Mouse (Mus musculus) regulatory T cell (primary cell): ENCODE results near the gene Ripk4.

Source experiments
- in situ Hi-C: fragments of 300-600 bp; cut with MboI, MseI; formaldehyde crosslinking; loops from one replicate; pipeline ENCODE4 v1.15.1; 2025; ENCODE audit warnings: high pct_unique_total_duplicates

The Ripk4 gene

DNA sequence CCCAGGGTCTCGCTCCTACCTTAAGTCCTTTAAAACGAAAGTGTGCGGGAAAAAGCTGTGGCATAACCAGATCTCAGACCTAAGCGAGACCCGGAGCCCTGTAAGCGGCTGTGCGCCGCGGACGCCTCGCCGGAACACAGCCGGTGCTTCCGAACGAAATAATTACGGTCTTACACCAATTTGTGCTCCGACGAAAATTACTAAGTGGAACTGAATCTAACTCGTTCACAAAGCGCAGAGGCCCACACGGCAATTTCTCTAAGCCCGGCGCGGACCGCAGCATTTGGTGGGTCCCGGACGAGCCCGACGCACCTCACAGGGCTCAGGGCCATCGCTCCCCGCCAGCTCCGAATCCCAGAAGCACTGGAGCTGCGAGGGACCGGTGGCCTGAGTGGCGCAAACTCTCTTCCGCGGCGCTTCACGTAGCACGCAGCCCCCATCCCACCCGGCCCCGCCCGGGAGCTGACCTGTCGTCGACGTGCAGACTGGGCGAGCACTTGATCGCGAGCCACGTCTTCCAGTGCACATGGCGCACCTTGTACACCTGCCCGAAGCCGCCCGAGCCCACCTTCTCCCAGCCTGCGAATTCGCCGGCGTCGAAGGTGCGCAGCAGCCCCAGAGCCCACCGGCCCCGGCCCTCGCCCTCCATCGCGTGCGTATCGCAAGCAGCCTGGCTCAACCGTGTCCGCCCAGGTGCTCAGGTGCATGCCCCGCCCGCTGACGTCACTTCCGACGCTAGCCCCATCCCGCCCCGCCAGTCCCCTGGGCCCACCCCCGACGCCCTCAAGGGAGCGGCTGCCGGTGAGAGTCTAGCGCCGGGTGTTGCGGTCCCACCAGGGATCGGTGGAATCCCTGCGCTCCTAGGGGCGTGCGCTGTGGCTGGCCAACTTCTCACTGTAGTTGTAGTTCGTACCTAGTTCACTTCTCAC is at the start of gene Ripk4:
Ripk4 (minus strand) TSS at position 727 of the 929 bp plus-strand sequence.
- in situ Hi-C loops, result no loop called here

DNA sequence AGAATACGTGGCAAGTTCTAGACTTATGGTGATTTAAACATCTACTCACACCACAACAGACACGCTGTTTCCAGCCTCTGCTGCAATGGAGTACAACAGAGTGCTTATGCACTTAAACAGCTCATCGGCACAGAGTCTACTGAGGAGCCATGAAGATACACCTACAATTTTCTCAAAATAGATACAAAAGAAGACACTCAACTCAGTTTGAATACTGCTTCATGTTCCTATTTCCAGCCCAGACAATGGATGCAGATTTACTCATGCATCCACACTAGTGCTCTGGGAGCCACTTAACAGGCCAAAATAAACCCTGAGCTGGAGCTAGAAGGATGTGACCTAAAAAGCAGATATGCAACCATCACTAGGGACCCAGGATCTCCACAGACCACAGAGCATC is 45.3 kb upstream of the Ripk4 start:
- in situ Hi-C loops, result no loop called here

DNA sequence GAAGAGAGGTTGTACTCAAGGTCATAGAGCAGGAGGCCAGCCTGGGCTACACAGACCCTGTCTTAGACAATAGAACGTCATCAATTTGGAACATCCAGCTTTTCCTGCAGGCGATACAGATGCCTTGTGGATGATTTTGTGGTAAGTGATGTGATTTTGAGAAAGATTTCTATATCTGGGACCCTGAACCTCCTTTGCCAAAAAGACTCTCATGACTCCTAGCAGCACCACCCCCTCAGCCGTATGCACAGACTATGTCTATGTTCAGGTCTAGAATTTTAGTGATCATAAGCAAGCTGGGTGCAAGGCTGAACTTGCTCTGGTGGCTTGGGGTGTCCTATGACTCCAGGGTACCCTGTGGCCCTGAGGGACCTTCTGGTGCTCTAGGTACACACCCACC is 42.1 kb upstream of the Ripk4 start:
- in situ Hi-C loops, result no loop called here

DNA sequence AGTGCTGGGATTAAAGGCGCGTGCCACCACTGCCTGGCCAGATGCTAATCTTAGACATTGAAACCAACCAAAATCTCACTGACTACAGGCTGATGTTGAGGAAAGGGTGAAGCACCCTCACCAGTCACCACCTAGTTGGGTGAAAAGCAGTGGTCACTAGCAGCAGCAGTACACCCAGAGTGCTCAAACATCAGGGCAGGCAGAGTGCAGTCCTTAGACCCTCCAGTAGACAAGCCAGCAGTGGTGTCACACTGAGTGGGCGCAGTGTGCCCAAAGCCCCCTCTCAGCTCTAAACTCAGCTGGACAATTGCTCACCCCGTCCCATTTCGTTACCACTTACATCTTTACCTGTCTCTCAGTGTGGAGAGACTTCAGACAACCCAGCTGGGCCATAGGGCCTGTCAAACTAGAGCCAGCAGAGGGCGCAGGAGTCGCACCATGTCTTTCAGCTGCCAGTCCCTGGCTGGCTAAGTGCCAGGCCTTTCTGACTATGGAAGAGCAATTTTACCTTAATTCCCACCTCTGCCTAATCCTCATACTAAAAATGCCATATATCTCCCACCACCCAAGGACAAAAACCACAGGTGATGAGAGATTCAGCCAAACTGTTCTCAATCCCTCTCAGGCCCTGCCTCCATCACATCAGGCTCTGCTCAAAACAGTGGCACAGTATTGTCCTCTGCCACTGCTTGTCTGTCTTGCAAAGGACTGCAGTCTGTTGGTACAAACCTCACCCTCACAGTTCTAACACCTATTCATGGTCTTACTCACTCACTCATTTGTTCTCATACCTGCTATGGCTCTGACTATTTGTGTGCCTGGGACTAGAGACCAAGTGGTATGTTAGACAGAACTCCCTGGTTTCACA is 41.3 kb upstream of the Ripk4 start:
- in situ Hi-C loops, result no loop called here

DNA sequence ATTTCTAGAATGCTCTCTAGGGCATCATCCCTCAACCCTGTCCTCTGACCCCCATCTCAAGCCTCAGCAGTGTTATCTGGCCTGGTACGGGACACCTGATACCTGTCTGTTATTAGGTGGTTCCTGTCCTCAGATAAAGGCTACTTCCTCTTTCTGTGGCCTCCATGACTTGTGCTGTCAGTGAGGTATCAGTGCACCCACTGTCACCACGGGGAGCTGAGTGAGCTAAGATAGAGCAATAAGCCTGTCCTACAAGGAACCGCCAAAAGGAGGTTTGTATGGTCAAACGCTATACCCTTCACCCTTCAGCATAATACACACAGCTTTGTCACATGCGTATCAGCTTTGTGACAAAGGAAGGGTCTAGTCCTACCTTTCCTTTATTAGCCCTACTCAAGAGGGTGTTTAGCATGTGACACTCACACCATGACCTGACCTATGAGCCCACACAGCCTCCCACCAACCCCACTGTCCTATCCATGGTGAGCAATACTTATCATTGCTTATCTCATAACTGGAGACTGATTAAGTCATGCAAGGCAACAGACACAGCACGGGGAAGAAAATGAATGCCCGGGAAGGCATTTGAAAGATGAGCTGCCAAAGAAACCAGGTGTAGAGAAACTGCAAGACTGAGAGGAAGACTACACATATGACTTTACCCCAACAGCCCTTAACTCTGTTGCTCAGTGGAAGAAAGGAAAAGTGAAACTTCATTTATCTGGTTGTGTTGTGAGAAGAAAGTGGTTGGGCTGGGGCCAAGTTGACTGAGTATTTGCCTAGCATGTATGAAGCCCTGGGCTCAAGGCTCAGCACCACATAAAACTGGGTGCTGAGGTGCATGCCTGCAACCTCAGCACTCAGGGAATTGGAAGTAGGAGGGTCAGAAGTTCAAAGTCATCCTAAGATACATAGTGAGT is 34.6 kb upstream of the Ripk4 start:
- in situ Hi-C loops, result loop anchor here (5.0 kb wide), 1 partner anchor 51 kb away; no protein-coding TSS in a partner anchor

DNA sequence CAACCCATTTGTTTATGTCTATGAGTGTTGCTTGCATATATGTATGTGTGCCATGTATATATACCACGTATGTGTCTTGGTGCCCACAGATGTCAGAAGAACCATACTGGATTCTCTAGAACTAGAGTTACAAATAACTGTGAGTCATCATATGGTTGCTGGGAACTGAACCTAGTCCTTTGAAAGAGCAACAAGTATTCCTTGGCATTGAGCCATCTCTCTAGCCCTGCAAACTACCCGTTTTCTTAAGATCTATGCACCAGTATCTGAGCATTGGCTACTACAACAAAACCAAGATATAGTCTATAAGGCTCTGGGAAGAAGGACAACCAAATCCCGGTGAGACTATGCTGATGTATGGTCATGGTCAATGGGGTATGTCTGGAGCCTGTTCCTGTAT is 33.6 kb upstream of the Ripk4 start:
- in situ Hi-C loops, result loop anchor here (5.0 kb wide), 1 partner anchor 50 kb away; no protein-coding TSS in a partner anchor

DNA sequence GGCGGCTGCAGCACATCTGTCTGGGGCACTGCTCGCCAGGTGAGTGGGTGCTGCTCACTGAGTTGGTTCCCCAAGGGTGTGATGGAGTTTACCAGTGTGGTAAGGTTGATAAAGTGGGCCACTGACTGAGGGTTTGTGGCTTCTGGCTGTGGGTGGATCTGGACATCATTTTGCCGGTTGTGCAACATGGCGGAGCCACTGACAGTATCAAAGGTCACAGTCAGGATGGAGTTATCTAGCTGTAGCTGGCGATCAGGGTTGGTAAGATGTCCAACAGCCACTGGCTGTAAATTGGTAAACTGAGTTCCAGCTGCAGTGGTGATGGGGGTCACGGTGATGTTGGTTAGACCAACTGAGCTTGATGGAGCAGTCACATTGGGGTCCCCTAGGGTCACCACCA is 30.7 kb upstream of the Ripk4 start:
- in situ Hi-C loops, result no loop called here

DNA sequence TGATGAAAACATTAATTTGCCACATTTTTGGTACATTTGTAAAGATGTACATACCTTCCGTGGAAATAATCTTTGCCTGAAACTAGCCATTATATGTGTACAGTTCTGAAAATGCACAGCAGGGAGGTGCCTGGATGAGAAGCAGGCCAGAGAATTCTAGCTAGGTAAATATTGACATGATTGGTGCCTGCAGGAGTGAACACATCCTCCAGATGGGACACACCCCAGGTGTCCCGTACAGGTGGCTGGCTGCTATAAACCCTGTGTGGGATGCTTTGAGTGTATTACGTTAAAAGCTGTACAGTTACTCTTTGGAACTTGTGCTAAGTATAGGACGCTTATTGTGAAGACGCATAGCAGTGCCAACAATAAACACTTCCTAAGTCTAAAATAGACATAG is 19.5 kb upstream of the Ripk4 start:
- in situ Hi-C loops, result no loop called here

DNA sequence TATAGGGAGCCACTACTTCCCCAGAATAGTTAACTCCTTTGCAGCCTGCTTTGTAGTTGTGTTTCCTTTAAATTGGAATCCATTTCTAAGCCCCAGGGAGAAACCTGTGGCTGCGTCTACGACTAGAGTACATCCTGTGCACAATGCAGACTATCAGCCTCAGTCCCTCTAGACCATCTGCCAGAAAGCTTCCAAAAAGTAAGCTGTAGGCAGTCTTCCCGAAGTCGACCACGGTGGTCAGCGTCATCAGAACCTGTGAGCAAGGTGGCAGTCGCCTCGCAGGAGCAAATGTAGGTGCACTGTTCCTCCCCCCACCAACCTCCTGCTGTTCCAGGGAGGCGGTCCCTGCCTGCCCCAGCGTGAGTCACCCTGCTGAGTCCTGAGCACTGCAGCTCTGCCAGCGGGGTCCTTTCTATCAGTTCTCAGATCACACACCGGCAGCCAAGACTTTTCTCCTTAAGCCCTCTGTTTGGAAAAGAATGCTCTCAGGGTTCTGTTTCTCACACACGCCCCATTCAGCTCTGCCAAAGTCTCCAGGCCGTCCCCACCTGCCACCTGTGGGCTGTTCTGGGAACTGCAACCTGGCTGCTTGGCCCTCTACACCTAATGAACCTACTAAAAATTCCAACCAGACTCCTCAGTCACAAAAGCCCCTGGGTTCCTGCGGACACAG is 14.9 kb upstream of the Ripk4 start:
- in situ Hi-C loops, result no loop called here

DNA sequence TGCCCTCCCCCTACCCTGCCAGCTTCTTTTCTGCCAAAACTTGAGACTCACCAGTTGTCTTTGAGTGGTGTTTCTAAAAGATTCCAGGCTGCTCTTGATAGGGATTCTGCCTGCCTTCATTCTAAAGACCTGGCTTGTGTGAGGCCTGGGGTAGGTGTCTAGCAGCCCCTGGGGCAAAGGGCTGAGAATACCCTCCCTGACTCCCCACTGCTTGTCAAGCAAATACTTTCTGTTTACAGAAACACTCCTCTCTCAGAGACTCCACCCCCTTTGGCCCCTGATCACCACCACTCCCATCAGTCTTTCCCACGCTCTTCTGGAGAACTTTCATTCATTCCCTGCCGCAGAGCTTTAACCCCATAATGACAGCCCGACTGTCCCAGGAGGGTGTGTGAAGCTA is 2.9 kb upstream of the Ripk4 start:
- in situ Hi-C loops, result no loop called here

DNA sequence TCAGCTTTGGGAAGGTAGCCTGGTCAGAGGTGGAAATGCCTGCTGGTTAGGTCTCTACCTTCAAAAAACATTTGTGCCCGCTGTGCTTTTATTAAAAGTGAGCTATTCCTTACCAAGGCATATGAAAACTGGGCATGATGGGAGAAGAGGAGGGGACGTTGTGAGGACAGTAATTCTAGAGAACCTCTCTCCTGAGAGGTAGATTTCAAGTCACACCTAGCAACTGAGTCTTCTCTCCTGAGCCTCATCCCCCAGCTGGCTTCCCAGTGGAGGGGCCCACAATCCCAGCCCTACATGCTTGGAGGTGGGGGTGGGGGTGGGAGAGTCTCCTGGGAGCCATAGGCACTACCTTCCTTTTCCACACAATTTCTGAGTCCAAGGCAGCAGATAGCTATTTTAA is 1.0 kb upstream of the Ripk4 start:
- in situ Hi-C loops, result no loop called here

DNA sequence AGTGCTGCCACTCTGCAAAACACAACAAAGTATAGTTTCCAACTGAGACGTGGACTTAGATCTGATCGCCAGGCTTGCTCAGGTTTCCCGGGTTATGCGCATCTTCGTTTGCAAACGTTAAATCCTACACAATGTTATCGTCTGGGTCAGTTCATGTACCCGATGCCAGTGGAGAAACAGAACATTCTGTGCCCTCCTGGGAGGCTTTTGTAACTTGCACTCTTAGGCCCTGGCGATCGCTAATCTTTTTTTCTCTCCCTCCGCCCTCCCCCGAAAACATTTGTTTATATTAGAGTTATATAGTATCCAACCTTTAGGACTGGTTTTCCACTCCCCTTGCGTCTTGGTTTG is 378 bp upstream of the Ripk4 start:
- in situ Hi-C loops, result no loop called here

DNA sequence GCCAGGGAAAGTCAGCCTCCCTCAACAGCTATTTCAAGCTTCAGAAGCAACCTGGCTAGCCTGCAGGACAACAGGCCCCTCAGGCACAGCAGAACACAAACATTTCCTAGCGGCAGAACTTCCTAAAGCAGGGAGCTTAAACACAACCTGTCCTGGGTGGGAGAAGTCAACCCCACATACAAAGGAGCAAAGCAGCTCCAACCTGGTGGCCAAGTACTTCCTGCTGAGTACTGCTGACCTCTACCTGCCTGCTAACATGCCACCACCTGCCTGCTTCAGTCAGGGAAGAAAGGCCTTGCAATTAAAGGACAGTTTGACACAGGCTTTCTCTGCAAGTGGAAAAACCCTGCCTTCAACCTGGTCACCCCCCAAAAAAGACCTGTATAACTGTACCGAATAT is 1.8 kb downstream of the Ripk4 start:
- in situ Hi-C loops, result no loop called here

DNA sequence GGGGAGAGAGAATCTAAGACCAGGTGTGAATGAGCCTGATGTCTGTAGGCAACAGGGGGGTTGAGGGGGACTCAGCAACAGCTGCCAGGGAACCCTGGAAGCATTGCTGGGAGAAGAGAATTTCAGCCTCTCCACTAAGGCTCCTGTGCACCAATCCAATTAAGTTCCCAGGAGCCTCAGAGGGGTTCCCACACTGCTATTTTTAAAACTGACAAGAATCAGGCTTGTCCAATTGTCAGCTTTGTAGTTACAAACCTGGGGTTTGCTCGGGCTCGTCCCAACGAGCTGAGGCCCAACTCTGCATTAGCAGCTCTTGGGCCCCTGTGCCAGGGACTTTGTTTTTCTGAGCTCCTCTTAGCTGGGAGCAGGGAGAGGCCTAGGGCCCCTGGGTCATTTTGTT is 3.9 kb downstream of the Ripk4 start:
- in situ Hi-C loops, result no loop called here

DNA sequence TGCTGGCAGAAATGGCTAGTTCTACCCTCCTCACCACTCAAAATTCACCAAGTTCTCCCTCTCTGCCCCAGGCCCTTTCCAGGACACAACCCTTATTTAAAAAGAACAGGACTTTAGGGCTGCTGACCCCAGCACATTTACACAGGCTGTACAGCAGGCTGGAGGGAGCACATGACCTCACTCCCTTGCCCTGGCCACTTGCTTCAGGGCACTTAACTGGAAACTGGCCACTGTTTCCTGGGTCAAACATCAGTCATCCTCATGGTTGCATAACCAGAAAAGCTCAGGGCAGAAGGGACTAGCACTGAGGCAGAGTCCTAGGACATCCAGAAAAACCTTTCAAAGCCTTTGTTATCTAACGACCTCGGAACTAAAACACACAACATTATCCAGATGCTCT is 5.3 kb downstream of the Ripk4 start:
- in situ Hi-C loops, result no loop called here

DNA sequence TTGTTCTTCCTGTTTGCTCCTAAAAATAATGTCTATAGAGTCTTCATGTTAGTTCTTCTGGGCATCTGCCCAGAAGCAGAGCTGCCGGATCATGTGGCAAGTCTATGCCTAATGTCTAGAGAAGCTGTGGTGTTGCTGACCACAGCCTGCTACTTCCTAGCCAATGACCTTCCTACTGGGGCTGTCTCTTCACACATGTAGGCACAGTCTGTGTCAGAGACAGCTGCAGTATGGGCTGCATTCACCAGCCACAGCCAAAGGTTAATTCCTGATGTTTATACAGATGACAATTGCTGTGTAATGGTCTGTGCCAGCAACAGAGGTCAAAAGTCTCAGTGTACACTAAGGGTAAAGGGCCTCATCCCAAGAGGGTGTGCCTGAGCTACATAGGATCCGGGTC is 7.1 kb downstream of the Ripk4 start:
- in situ Hi-C loops, result no loop called here

DNA sequence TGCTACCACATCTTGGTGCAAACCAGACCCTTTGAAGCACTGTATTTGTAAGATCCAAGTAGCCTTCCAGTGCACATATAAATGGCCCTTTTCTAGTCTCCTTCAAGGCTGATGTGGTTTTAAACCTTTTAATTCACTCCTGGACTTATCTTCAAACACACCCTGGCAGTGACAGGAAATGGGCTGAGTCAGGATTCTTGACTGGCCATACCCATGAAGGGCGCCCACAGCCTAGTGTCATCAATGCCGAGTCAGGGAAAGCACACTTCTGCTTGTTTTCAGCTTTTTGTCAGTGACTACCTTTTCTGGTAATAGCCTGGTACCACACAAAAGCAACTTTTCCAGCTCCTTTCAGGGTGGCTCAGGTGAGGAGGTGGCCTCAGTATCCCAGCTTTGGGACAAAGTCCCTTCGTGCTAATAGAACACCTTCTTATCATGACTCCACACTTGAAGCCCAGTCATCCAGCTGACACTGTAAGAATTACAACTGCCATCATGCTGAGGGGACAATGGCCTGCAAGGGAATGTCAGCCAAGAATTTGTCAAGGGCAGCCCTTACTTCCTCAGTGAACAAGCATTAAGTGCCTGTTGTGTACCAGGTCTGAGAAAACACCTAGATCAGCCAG is 11.2 kb downstream of the Ripk4 start:
- in situ Hi-C loops, result no loop called here

DNA sequence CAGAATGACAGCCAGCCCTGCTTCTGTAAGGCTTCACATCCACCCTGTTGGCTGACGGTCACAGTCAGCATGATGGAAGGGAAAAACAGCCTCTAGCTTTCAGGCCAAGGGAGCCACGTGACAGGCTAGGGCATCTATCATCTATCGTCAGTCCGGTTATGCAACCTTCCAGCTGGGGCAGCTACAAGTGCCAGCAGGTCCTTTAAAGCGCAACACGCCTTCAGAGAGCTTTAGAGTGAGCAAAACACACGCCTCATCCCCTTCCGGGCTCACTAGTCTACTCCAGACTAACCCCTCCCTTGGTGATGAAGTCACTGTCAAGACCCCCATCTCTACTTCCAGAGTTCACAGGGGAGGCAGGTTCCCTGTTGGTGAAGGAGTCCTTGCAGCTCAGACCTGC is 11.7 kb downstream of the Ripk4 start:
- in situ Hi-C loops, result no loop called here

DNA sequence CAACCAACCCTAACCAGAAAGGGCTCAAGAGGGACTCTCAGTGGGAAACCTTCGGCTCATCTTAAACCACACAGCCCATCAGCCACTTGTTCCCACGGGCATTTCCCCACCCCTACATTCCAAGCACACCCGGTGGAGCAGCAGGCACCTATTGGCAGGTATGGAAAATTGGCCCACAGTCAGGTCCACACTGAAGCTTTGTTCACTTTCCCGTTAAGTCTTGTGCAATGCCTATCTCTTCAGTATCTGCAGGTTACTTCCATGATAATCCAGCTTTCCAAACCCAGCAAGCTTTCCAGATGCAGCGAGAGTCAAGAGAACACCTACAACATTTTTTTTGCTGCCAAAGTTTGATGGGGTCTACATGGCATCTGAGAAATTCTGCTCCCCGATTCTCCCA is 15.2 kb downstream of the Ripk4 start:
- in situ Hi-C loops, result loop anchor here (5.0 kb wide), 1 partner anchor 49 kb away; no protein-coding TSS in a partner anchor

DNA sequence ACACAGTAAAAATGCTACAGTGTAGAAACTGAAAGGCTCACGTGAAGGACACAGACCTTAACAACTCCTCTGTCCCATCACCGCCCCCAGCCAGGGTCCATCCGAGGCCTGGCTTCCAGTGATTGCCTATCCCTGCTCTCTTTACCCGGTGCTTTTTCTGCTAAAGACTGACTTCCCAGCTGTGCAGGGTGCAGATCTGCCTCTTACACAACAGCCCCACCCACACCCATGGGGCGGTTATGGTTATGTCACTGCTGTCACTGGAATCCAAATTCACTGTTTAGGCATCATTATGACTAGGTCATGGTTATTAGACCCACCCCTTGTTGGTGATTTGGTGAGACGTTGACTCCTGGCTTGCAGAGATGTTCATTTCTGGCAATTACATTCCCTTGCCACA is 25.6 kb downstream of the Ripk4 start:
- in situ Hi-C loops, result no loop called here

DNA sequence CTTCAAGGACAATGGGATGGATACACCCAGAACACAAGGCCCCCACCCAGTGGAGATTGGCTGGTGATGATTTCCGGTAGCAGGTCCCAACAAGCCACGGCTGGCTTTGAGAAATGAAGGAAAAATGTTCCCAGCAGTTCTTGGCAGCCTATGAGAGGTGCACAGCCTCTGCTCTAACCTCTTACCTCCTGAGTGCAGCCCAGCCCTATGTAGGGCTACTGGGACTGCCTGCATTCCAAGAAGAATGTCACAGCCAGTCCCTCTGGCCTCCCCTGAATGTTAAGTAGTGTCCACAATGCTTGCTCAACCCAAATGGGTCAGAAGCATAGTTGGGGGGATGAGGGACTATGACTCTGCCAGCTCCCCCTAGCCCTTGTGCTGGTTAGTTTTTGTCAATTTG is 27.0 kb downstream of the Ripk4 start:
- in situ Hi-C loops, result no loop called here
